Mouse (Mus musculus): Measurements from ENCODE around the gene Pdcd2l. TPM values are rescaled to one million over a fixed set of nuclear protein-coding genes. Genes with fewer than 3 reads are reported as not detected.
A peak's percentile ranks its signal among the peaks of the same experiment; 100 is the strongest.

The Pdcd2l gene
- polyA plus RNA-seq, 1 experiment from 2014 or later: 39.1 TPM

DNA sequence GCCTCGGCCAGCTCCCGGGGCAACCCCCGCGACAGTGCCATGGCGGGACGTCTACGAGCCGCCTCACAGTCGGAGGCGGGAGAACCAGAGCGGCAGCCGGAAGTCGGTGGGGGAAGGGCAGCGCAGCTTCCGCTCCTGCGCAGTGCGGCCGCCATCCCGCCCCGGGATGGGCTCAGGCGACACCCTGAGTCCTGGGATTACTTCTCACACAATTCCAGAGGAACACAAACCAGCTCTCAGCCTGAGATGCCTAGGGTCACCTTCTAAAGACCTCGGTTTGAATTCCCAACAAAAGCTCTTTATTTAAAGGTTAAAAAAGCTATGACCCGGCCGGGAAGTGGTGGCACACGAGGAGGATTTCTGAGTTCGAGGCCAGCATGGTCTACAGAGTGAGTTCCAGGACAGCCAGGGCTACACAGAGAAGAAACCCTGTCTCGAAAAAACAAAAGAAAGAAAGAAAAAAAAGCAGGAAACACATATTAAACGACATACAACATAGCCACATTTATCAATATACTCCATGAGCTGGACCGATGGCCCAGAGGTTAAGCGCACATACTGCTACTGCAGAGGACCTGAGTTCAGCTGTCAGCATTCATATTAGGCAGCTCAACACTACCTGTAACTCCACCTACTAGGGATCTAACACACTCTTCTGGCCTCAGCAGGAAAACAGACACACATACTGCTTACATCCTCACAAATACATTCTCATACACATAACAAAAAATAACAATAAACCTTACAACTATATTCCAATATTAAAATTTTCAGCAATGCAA is 27.8 kb downstream of the Pdcd2l start:
- H3K4me1 ChIP-seq: peaks cover 25% of the 10 kb centered on the region
- no peaks in the 10 kb centered on the region; the same call in 1 of the 2 replicates for H3K27me3 ChIP-seq (replicated peaks)
- 10% methylated on average over 30 of the region's 30 CpGs for WGBS (ENCODE audit: insufficient replicate concordance)
- H3K36me3 ChIP-seq: peaks cover 26% of the 10 kb centered on the region
- H3K4me2 ChIP-seq: peak overlapping the region; percentile 76
- peak; percentile 92 for ATAC-seq
- peak overlapping the region; percentile 89 for H3K27ac ChIP-seq
- peak overlapping the region; percentile 94 for H3K4me3 ChIP-seq
- H3K9me3 ChIP-seq (replicated peaks): no peaks in the 10 kb centered on the region
- H3K9ac ChIP-seq: peak overlapping the region; percentile 98

DNA sequence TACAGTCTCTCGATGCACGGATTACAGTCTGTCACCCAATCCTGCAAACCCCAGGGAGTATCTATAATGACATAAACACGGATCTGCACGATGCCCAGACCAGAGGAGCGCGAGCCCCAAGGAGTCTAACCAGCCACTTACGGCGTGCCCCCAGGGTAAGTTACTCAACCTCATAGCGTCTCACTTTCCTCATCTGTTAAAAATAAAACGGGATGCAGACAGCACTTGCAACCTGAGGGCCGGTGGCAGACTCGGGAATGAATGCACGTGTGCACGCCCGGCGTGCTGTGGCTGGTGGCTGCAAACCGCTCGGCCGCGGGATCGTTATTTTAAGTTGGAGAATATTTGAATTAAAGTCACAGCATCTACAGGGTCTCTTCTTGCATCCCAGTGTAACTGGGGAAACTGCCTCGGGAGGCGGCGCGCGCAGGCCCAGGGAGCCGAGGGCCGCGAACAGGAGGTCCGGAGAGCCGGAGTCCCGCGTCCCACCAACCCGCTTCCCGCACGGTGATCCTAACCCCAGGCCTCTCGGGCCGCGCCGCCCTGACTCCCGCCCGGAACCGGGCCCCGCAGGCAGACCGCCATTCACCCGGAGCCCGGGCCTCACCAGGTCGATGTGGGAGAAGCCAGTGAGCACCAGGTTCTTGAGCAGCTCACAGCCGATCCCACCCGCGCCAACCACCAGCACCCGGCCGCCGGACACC is 28.5 kb downstream of the Pdcd2l start:
- Histone ChIP-seq H3K4me2 (peak overlapping the region; percentile 76), H3K27me3 (replicated peaks) (no peaks in the 10 kb centered on the region), H3K27ac (peak overlapping the region; percentile 89), H3K4me3 (peak overlapping the region; percentile 94), H3K9ac (peak overlapping the region; percentile 98), H3K4me1 (peaks cover 25% of the 10 kb centered on the region), H3K36me3 (peaks cover 34% of the 10 kb centered on the region), H3K9me3 (replicated peaks) (no peaks in the 10 kb centered on the region)
- WGBS (ENCODE audit: insufficient replicate concordance): under 1% methylated on average over 54 of the region's 54 CpGs
- ATAC-seq: peak; percentile 79

DNA sequence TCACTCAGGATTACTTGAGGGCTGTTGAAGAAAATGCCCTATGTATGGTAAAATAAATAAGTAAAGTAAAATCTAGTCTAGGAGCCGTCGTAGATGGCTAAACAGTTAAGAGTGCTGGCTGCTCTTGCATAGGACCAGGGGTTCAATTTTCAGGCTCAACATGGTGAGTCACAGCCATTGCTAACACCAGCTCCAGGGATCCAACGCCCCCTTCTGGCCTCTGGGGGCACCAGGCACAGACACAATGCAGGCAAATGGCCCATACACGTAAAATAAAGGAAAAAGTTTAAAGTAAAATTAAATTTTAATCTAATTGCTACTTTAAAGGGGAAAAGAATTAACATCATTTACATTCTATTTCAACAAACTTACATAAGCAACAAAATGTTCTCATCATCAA is 29.6 kb downstream of the Pdcd2l start:
- H3K4me3 ChIP-seq: peak overlapping the region; percentile 23
- ATAC-seq: no peak
- WGBS (ENCODE audit: insufficient replicate concordance): 42% methylated on average over 4 of the region's 4 CpGs

GRCm38 (mm10) chr7:34165999-34166398 is 30.5 kb downstream of the Pdcd2l start:
- WGBS (ENCODE audit: insufficient replicate concordance): 77% methylated on average over 3 of the region's 3 CpGs
- H3K27ac ChIP-seq: no peak overlapping the region
- ATAC-seq: no peak
- no peaks in the 10 kb centered on the region for H3K27me3 ChIP-seq (replicated peaks)
- H3K4me3 ChIP-seq: peak overlapping the region; percentile 23; the same call in 1 of the 2 replicates
- no peak overlapping the region for H3K9ac ChIP-seq
- H3K36me3 ChIP-seq: peaks cover 53% of the 10 kb centered on the region
- H3K4me1 ChIP-seq: peaks cover 25% of the 10 kb centered on the region
- H3K4me2 ChIP-seq: peak overlapping the region; percentile 56; the same call in 1 of the 2 replicates
- no peaks in the 10 kb centered on the region for H3K9me3 ChIP-seq (replicated peaks)

More for the DNA sequence above, 29.6 kb downstream of the Pdcd2l start:
- Histone ChIP-seq H3K9ac (peak overlapping the region; percentile 55), H3K9me3 (replicated peaks) (no peaks in the 10 kb centered on the region), H3K4me1 (peaks cover 25% of the 10 kb centered on the region), H3K36me3 (peaks cover 44% of the 10 kb centered on the region), H3K27me3 (replicated peaks) (no peaks in the 10 kb centered on the region), H3K27ac (0 out of 2 replicates have a peak overlapping the region, but pooled peaks have one; percentile 20), H3K4me2 (peak overlapping the region; percentile 56)

DNA sequence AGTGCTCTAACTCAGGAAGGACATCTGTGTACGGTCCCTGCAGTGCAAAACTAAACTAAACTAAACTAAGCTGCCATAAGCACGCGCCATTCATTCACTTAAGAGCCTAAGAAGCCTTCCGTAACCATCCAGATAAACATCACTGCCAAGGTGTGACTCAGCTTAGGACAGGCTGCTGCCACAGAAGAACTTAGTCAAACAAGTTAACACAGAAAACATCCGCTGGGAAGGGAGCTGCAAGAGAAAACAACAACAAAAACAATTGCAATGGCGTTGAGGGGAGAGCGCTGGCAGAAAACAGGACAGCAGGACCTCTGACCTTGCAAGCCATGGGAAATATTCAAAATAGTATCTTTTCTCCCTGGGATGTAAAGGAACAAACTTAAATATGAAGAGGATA is 31.8 kb downstream of the Pdcd2l start:
- peaks cover 25% of the 10 kb centered on the region for H3K4me1 ChIP-seq
- H3K9me3 ChIP-seq (replicated peaks): no peaks in the 10 kb centered on the region
- no peak for ATAC-seq
- no peak overlapping the region for H3K9ac ChIP-seq
- peaks cover 65% of the 10 kb centered on the region for H3K36me3 ChIP-seq
- H3K27me3 ChIP-seq (replicated peaks): no peaks in the 10 kb centered on the region
- H3K4me3 ChIP-seq: no peak overlapping the region
- H3K4me2 ChIP-seq: no peak overlapping the region
- WGBS (ENCODE audit: insufficient replicate concordance): 88% methylated on average over 7 of the region's 7 CpGs
- no peak overlapping the region for H3K27ac ChIP-seq

DNA sequence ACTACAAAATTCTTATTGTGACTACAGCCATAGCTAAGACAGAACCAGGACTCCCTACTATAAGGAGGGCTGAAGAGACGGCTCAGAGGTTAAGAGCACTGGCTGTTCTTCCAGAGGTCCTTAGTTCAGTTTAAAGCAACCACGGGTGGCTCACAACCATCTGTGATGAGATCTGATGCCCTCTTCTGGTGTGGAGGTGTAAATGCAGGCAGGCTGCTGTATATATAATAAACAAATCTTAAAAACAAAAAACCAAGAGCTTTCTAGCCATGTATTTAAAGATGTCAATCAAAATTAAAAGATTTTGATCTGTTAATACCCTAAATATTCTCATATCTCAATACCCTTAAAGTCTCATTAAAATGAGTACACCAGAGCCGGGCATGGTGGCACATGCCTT is 37.3 kb downstream of the Pdcd2l start:
- ATAC-seq: no peak
- Histone ChIP-seq H3K27me3 (replicated peaks) (no peaks in the 10 kb centered on the region), H3K36me3 (peaks cover 98% of the 10 kb centered on the region), H3K4me3 (no peak overlapping the region), H3K9ac (no peak overlapping the region), H3K4me1 (no peaks in the 10 kb centered on the region), H3K9me3 (replicated peaks) (no peaks in the 10 kb centered on the region), H3K4me2 (no peak overlapping the region), H3K27ac (no peak overlapping the region)
- 82% methylated on average over 3 of the region's 3 CpGs for WGBS (ENCODE audit: insufficient replicate concordance)

DNA sequence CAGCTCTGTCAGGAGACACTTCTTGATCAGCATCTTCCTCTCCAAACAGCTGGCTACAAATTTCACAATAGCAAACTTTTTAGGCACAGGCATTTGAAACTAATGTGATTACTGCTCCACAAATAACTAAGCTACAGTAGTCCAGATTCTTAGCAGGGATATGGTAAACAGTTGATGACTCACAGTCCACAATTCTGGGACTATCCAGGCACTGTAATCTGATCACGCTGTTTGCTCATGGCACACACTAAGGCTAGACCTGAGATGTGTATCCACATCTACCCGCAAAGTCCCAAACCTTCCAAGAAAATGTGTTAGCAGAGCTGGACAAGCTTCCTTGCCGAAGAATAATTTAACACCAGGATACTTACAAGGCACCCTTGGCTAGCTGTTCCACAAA is 38.5 kb downstream of the Pdcd2l start:
- Histone ChIP-seq H3K36me3 (peaks cover 99% of the 10 kb centered on the region), H3K4me2 (no peak overlapping the region), H3K27me3 (replicated peaks) (no peaks in the 10 kb centered on the region), H3K9ac (no peak overlapping the region), H3K4me3 (no peak overlapping the region), H3K4me1 (no peaks in the 10 kb centered on the region), H3K27ac (no peak overlapping the region), H3K9me3 (replicated peaks) (no peaks in the 10 kb centered on the region)
- 90% methylated on average over 3 of the region's 3 CpGs for WGBS (ENCODE audit: insufficient replicate concordance)
- no peak for ATAC-seq

DNA sequence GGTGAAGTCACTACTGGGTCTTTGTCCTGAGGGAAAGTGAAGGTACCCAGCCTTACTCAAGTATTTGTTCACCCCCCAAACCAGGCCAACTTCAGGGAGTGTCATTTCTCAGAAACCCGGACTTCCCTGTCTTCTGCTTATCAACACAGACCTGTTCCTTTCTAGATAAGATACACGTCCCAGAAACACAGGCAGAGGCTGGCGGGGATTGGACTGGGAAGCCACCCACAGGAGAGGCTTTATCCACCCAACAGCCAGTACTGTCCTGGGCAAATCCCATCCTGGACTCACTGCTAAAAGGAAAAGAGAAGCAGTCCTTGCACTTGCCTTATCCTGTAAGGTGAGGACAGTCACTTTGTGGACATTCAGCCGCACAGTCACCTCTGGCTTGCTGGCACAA is 49.3 kb downstream of the Pdcd2l start:
- Histone ChIP-seq H3K9me3 (replicated peaks) (0 out of 2 replicates have a peak, but pooled peaks cover 6% of the 10 kb centered on the region), H3K4me2 (peak overlapping the region; percentile 53), H3K36me3 (peaks cover 99% of the 10 kb centered on the region), H3K4me1 (peaks cover 25% of the 10 kb centered on the region), H3K27me3 (replicated peaks) (no peaks in the 10 kb centered on the region), H3K27ac (peak overlapping the region; percentile 70), H3K4me3 (peak overlapping the region; percentile 9; the same call in 1 of the 2 replicates), H3K9ac (peak overlapping the region; percentile 32; the same call in 1 of the 2 replicates)
- ATAC-seq: peak; percentile 91
- WGBS (ENCODE audit: insufficient replicate concordance): 30% methylated on average over 4 of the region's 4 CpGs

DNA sequence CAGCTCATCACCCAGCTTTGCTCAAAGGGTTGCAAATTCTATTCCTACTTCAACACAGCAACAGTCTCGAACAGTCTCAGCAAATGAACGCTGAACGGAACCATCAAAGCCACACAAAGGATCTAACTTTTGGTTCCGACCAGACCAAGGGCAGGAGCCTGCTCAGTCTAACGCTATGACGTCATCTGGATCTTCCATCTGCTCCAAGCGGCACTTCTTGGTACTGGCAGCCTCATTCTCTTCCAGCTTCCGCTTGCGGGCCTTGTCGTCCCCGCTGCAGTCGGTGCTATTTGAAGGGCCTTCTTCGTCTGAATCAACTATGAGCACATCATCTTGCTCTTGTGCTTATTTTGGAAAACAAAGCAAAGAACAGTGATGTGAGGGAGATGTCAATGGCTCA is 55.3 kb downstream of the Pdcd2l start:
- no peaks in the 10 kb centered on the region for H3K27me3 ChIP-seq (replicated peaks)
- H3K4me1 ChIP-seq: no peaks in the 10 kb centered on the region
- no peak overlapping the region for H3K9ac ChIP-seq
- no peak overlapping the region for H3K27ac ChIP-seq
- no peaks in the 10 kb centered on the region for H3K9me3 ChIP-seq (replicated peaks)
- 93% methylated on average over 13 of the region's 13 CpGs for WGBS (ENCODE audit: insufficient replicate concordance)
- H3K4me3 ChIP-seq: no peak overlapping the region
- H3K36me3 ChIP-seq: peaks cover 62% of the 10 kb centered on the region
- ATAC-seq: no peak
- no peak overlapping the region for H3K4me2 ChIP-seq

- ATAC-seq: 0 out of 2 replicates have a peak, but pooled peaks have one; percentile 27
- no peak overlapping the region for H3K9ac ChIP-seq
- no peaks in the 10 kb centered on the region for H3K9me3 ChIP-seq (replicated peaks)
- WGBS (ENCODE audit: insufficient replicate concordance): 72% methylated on average over 6 of the region's 6 CpGs
- no peak overlapping the region for H3K4me3 ChIP-seq
- H3K4me1 ChIP-seq: no peaks in the 10 kb centered on the region
- H3K4me2 ChIP-seq: no peak overlapping the region
- peaks cover 46% of the 10 kb centered on the region for H3K36me3 ChIP-seq
- H3K27me3 ChIP-seq (replicated peaks): peaks cover 11% of the 10 kb centered on the region
- H3K27ac ChIP-seq: no peak overlapping the region
Observed at GRCm38 (mm10) chr7:34139493-34139892, 57.0 kb downstream of the Pdcd2l start.

All from liver, embryonic 12.5 days (tissue).